Mouse (Mus musculus): Measurements from ENCODE around the gene Asxl2. TPM values are rescaled to one million over a fixed set of nuclear protein-coding genes. Genes with fewer than 3 reads are reported as not detected.

Gene Asxl2
- polyA plus RNA-seq, 1 experiment from 2014 or later, result 25.6 TPM

GRCm38 (mm10) chr12:3545451-3545850 lies 118.8 kb downstream of the Asxl2 start:
- no peak for ATAC-seq (ENCODE audit: insufficient number of reproducible peaks, insufficient read depth, low FRiP score, low read depth)
- H3K9ac ChIP-seq (replicated peaks; ENCODE audit: low read depth, low read length), result no peak overlapping the region

GRCm38 (mm10) chr12:3546121-3546658 lies 119.5 kb downstream of the Asxl2 start:
- Histone ChIP-seq H3K9me3 (ENCODE audit: control insufficient read depth, low read depth, low read length) (no peaks in the 10 kb centered on the region), H3K36me3 (ENCODE audit: control insufficient read depth, insufficient read depth, low read length) (no peaks in the 10 kb centered on the region), H3K4me1 (ENCODE audit: control insufficient read depth, insufficient read depth, low read length) (no peaks in the 10 kb centered on the region), H3K4me3 (ENCODE audit: low read depth, low read length) (no peak overlapping the region), H3K9ac (replicated peaks; ENCODE audit: low read depth, low read length) (no peak overlapping the region), H3K4me2 (replicated peaks; ENCODE audit: low read depth, low read length) (no peak overlapping the region), H3K27ac (ENCODE audit: low read length) (no peak overlapping the region), H3K27me3 (ENCODE audit: control insufficient read depth, insufficient read depth, low read length) (no peaks in the 10 kb centered on the region)
- WGBS, result 33% methylated on average over 4 of the region's 4 CpGs
- ATAC-seq (ENCODE audit: insufficient number of reproducible peaks, insufficient read depth, low FRiP score, low read depth), result no peak

More at GRCm38 (mm10) chr12:3545451-3545850, 118.8 kb downstream of the Asxl2 start:
- Histone ChIP-seq H3K9me3 (ENCODE audit: control insufficient read depth, low read depth, low read length) (no peaks in the 10 kb centered on the region), H3K36me3 (ENCODE audit: control insufficient read depth, insufficient read depth, low read length) (no peaks in the 10 kb centered on the region), H3K4me3 (ENCODE audit: low read depth, low read length) (no peak overlapping the region), H3K4me2 (replicated peaks; ENCODE audit: low read depth, low read length) (no peak overlapping the region), H3K4me1 (ENCODE audit: control insufficient read depth, insufficient read depth, low read length) (no peaks in the 10 kb centered on the region), H3K27ac (ENCODE audit: low read length) (no peak overlapping the region), H3K27me3 (ENCODE audit: control insufficient read depth, insufficient read depth, low read length) (no peaks in the 10 kb centered on the region)
- WGBS, result 72% methylated on average over 3 of the region's 3 CpGs

- Histone ChIP-seq H3K9me3 (ENCODE audit: control insufficient read depth, low read depth, low read length) (no peaks in the 10 kb centered on the region), H3K9ac (replicated peaks; ENCODE audit: low read depth, low read length) (no peak overlapping the region), H3K27me3 (ENCODE audit: control insufficient read depth, insufficient read depth, low read length) (no peaks in the 10 kb centered on the region), H3K4me3 (ENCODE audit: low read depth, low read length) (no peak overlapping the region), H3K4me1 (ENCODE audit: control insufficient read depth, insufficient read depth, low read length) (no peaks in the 10 kb centered on the region), H3K36me3 (ENCODE audit: control insufficient read depth, insufficient read depth, low read length) (no peaks in the 10 kb centered on the region), H3K27ac (ENCODE audit: low read length) (no peak overlapping the region), H3K4me2 (replicated peaks; ENCODE audit: low read depth, low read length) (no peak overlapping the region)
- no peak for ATAC-seq (ENCODE audit: insufficient number of reproducible peaks, insufficient read depth, low FRiP score, low read depth)
- 32% methylated on average over 6 of the region's 6 CpGs for WGBS
These were observed 120.1 kb downstream of the Asxl2 start for GRCm38 (mm10) chr12:3546781-3547180.

- Histone ChIP-seq H3K27me3 (ENCODE audit: control insufficient read depth, insufficient read depth, low read length) (no peaks in the 10 kb centered on the region), H3K27ac (ENCODE audit: low read length) (no peak overlapping the region), H3K9ac (replicated peaks; ENCODE audit: low read depth, low read length) (no peak overlapping the region), H3K4me2 (replicated peaks; ENCODE audit: low read depth, low read length) (no peak overlapping the region), H3K4me3 (ENCODE audit: low read depth, low read length) (no peak overlapping the region), H3K9me3 (ENCODE audit: control insufficient read depth, low read depth, low read length) (no peaks in the 10 kb centered on the region), H3K36me3 (ENCODE audit: control insufficient read depth, insufficient read depth, low read length) (no peaks in the 10 kb centered on the region), H3K4me1 (ENCODE audit: control insufficient read depth, insufficient read depth, low read length) (no peaks in the 10 kb centered on the region)
- WGBS, result 62% methylated on average over 4 of the region's 4 CpGs
- no peak for ATAC-seq (ENCODE audit: insufficient number of reproducible peaks, insufficient read depth, low FRiP score, low read depth)
These were observed 120.8 kb downstream of the Asxl2 start for GRCm38 (mm10) chr12:3547506-3547905.

- 58% methylated on average over 3 of the region's 3 CpGs for WGBS
- Histone ChIP-seq H3K9me3 (ENCODE audit: control insufficient read depth, low read depth, low read length) (no peaks in the 10 kb centered on the region), H3K27ac (ENCODE audit: low read length) (no peak overlapping the region), H3K27me3 (ENCODE audit: control insufficient read depth, insufficient read depth, low read length) (no peaks in the 10 kb centered on the region), H3K4me1 (ENCODE audit: control insufficient read depth, insufficient read depth, low read length) (no peaks in the 10 kb centered on the region), H3K4me2 (replicated peaks; ENCODE audit: low read depth, low read length) (no peak overlapping the region), H3K4me3 (ENCODE audit: low read depth, low read length) (no peak overlapping the region), H3K36me3 (ENCODE audit: control insufficient read depth, insufficient read depth, low read length) (no peaks in the 10 kb centered on the region), H3K9ac (replicated peaks; ENCODE audit: low read depth, low read length) (no peak overlapping the region)
- ATAC-seq (ENCODE audit: insufficient number of reproducible peaks, insufficient read depth, low FRiP score, low read depth), result no peak
These were observed 121.3 kb downstream of the Asxl2 start for GRCm38 (mm10) chr12:3547911-3548310.

- no peak overlapping the region for H3K9ac ChIP-seq (replicated peaks; ENCODE audit: low read depth, low read length)
- no peak overlapping the region for H3K4me3 ChIP-seq (ENCODE audit: low read depth, low read length)
- WGBS, result 49% methylated on average over 5 of the region's 5 CpGs
- H3K36me3 ChIP-seq (ENCODE audit: control insufficient read depth, insufficient read depth, low read length), result no peaks in the 10 kb centered on the region
- no peaks in the 10 kb centered on the region for H3K27me3 ChIP-seq (ENCODE audit: control insufficient read depth, insufficient read depth, low read length)
- H3K27ac ChIP-seq (ENCODE audit: low read length), result no peak overlapping the region
- H3K9me3 ChIP-seq (ENCODE audit: control insufficient read depth, low read depth, low read length), result no peaks in the 10 kb centered on the region
- ATAC-seq (ENCODE audit: insufficient number of reproducible peaks, insufficient read depth, low FRiP score, low read depth), result no peak
- H3K4me2 ChIP-seq (replicated peaks; ENCODE audit: low read depth, low read length), result no peak overlapping the region
- H3K4me1 ChIP-seq (ENCODE audit: control insufficient read depth, insufficient read depth, low read length), result no peaks in the 10 kb centered on the region
These were observed 122.0 kb downstream of the Asxl2 start for GRCm38 (mm10) chr12:3548582-3549211.

GRCm38 (mm10) chr12:3550280-3550679 lies 123.6 kb downstream of the Asxl2 start:
- Histone ChIP-seq H3K27ac (ENCODE audit: low read length) (no peak overlapping the region), H3K4me2 (replicated peaks; ENCODE audit: low read depth, low read length) (no peak overlapping the region), H3K9me3 (ENCODE audit: control insufficient read depth, low read depth, low read length) (no peaks in the 10 kb centered on the region), H3K36me3 (ENCODE audit: control insufficient read depth, insufficient read depth, low read length) (no peaks in the 10 kb centered on the region), H3K4me3 (ENCODE audit: low read depth, low read length) (no peak overlapping the region), H3K27me3 (ENCODE audit: control insufficient read depth, insufficient read depth, low read length) (no peaks in the 10 kb centered on the region), H3K9ac (replicated peaks; ENCODE audit: low read depth, low read length) (no peak overlapping the region), H3K4me1 (ENCODE audit: control insufficient read depth, insufficient read depth, low read length) (no peaks in the 10 kb centered on the region)
- 16% methylated on average over 13 of the region's 13 CpGs for WGBS
- ATAC-seq (ENCODE audit: insufficient number of reproducible peaks, insufficient read depth, low FRiP score, low read depth), result 0 out of 2 replicates have a peak, but pooled peaks have one; percentile 33

Data from stomach, embryonic 14.5 days (tissue).